Mouse (Mus musculus) liver, embryonic 14.5 days (tissue): ENCODE measurements at regions not wholly inside any gene's neighbourhood (a gene's known extent, or its start where the extent isn't known, plus 50 kb on each side); places are given as distances from the start of the nearest gene placed in this dataset.
"Not testable (repeated sequence)": the region's sequence is repeated elsewhere in the genome, so short reads cannot be mapped to it uniquely, and the experiment has no call there.

Experiments used
- ATAC-seq: fragments of 200-750 bp; cut with Nextera tagmentation; 2 replicates; pipeline ENCODE4 v1.8.0; 2017; ENCODE audit warnings: moderate number of reproducible peaks, mild to moderate bottlenecking, moderate library complexity; ENCODE audit not compliant: insufficient read depth
- DNase-seq, 3 experiments: peaks; one replicate each; pipeline ENCODE4 v3.0.0-alpha.2; 2012 to 2013; ENCODE audit warnings: low read depth in 3 of 3, low spot score in 3 of 3
- H3K27ac ChIP-seq: fragments of 300-500 bp; sonication (generic); 2 replicates; pipeline ENCODE4 v1.5.1; 2014; ENCODE audit warnings: moderate library complexity, mild to moderate bottlenecking, control low read depth, inconsistent platforms
- H3K27me3 ChIP-seq: fragments of 300-500 bp; sonication (generic); 2 replicates; pipeline ENCODE4 v1.6.1; 2014; ENCODE audit warnings: mild to moderate bottlenecking, low read length, moderate library complexity; ENCODE audit not compliant: control insufficient read depth, insufficient read depth
- H3K36me3 ChIP-seq: fragments of 300-500 bp; sonication (generic); replicated peaks from 2 replicates; pipeline ENCODE4 v1.6.1; 2014; ENCODE audit warnings: low read depth; ENCODE audit not compliant: control insufficient read depth, insufficient read depth
- H3K4me1 ChIP-seq, 2 experiments: fragments of 200-500 bp in 1 of 2; fragments of 300-500 bp in 1 of 2; sonication (generic) in 1 of 2; replicated peaks; 2 replicates each; pipeline ENCODE4 v1.6.1; 2012 to 2014; ENCODE audit warnings: antibody characterized with exemption in 1 of 2, inconsistent platforms in 1 of 2, low read length in 1 of 2; ENCODE audit not compliant: control insufficient read depth in 2 of 2, insufficient read depth in 2 of 2
- H3K4me2 ChIP-seq: fragments of 300-500 bp; sonication (generic); 2 replicates; pipeline ENCODE4 v1.6.1; 2014; ENCODE audit warnings: low read depth, mild to moderate bottlenecking, control low read depth, moderate library complexity
- H3K4me3 ChIP-seq, 2 experiments: fragments of 200-500 bp in 1 of 2; fragments of 300-500 bp in 1 of 2; sonication (generic) in 1 of 2; 2 replicates each; pipeline ENCODE4 v1.5.1; 2012 to 2014; ENCODE audit warnings: low read depth in 2 of 2, low read length in 2 of 2, mild to moderate bottlenecking in 2 of 2, control low read depth in 1 of 2, inconsistent platforms in 1 of 2, moderate library complexity in 1 of 2; ENCODE audit not compliant: insufficient read depth in 1 of 2
- H3K9ac ChIP-seq: fragments of 300-500 bp; sonication (generic); replicated peaks from 2 replicates; pipeline ENCODE4 v1.6.1; 2014; ENCODE audit warnings: mild to moderate bottlenecking, control low read depth, moderate library complexity
- H3K9me3 ChIP-seq: fragments of 300-500 bp; sonication (generic); 2 replicates; pipeline ENCODE4 v1.6.1; 2016; ENCODE audit warnings: low read length, mixed read lengths; ENCODE audit not compliant: control insufficient read depth
- CTCF ChIP-seq: IDR thresholded peaks from 2 replicates; pipeline ENCODE4 v1.5.1; 2016; ENCODE audit warnings: antibody characterized with exemption, low read depth, control low read depth
- EP300 ChIP-seq: IDR thresholded peaks from 2 replicates; pipeline ENCODE4 v1.6.1; 2016; ENCODE audit warnings: antibody characterized with exemption, low read depth
- WGBS: fragments of 180-500 bp; shearing (Covaris S2); extraction: QIAGEN DNeasy Blood & Tissue Kit; methylation state at CpG from one replicate; pipeline ENCODE4 v1.1.7; 2014; ENCODE audit not compliant: insufficient replicate concordance; 5-methylcytosine and 5-hydroxymethylcytosine counted together

DNA sequence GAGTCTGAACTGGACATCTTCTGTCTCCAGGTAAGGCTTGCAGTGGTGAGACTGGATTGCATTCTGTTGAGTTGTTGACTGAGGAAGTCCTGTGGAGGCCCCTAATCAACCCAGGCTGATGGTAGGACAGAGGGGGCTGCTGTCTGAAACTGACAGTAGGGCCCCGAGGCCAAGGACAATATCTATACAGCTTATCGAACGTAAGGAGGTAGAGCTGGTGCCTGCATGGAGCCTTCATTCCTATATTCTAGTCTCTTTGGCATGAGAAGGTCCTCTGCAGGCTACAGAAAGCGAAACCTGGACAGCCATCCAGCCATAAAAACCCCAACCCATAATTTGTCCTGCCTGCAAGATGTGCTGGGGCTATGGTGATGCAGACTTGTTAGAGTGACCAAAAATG is 135.6 kb downstream of the Tas2r134 start:
- 66% methylated on average over 4 of the region's 4 CpGs for WGBS
- H3K9ac ChIP-seq: no peak overlapping the region
- no peak for ATAC-seq

DNA sequence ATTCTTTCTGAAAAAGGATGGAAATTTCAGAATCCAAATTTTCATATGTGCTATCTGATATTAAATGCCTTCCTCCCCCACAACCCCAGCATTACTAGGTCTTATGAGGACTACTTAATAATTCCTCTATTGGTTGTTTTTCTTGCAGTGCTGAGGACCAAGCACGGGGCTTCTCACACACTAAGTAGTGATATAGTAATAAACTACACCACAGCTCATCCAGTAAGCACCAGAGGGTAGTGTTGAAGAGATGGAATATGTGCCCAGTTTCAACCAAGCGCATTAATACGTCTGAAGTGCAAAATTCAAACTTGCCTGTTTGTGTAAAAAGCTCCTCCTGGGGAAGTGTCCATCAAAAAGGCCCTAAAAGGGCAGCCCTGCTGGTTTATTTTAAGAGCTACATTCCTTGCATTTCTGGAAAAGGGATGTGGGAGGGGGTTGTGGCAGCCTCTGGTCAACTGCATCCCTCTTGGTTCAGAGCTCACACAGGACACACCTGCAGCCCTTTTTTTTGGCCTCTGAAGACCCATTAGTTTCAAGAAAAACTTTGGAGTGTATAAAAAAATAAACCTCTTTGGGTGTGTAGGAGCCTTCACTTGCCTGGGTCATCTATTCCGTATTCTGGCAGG is 140.3 kb downstream of the Tas2r134 start:
- DNase-seq: no peak

More for the DNA sequence above, 135.6 kb downstream of the Tas2r134 start:
- no peak overlapping the region for H3K27ac ChIP-seq
- TF ChIP-seq CTCF: no peak
- TF ChIP-seq EP300: no peak
- DNase-seq: no peak
- H3K4me1 ChIP-seq: no peaks in the 10 kb centered on the region
- no peak overlapping the region for H3K4me2 ChIP-seq
- H3K27me3 ChIP-seq: no peaks in the 10 kb centered on the region
- H3K9me3 ChIP-seq: no peaks in the 10 kb centered on the region
- H3K36me3 ChIP-seq: no peaks in the 10 kb centered on the region
- H3K4me3 ChIP-seq: no peak overlapping the region

DNA sequence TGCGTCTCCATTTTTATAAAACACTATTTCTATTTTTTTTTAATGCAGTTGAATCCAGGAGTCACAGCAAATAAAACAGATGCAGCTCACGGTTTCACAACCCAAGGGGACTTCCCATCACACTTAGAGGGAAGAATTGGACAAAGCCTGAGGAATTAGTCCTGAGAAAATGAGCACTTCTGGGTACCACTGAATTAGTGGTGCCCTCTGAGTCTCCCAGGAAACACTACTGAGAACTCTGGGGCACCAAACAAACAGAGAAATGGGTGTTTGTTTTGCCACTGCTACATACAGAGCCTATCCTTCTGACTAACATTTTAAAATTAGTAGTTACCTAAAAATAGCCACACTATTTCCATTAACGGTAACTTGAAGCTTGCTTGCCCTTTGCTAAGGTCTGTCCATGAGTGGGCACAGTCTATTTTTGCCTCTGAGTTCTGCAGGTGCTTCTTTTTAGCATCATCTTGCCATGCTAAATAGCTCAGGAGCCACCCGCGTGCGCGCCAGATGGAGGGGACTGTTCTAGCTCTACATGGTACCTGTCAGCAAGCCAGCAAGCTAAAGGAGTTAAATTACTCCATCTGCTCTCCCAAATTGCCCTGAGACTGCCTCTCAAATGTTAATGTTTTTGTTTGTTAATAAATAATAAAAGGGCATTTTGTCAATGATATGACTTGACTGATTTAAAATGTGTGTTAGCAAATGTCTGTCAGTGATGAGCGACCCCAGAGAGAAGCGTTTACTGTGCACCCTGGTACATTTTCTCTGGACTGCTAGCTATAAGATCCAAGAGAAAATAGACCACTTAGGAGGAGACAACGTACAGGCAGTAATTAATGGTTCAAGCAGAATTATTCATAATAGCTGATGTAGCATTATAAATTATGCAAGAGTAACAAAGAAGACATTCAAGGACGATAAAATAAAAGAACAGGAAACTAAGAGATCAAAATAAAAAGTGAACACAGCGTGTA is 141.3 kb downstream of the Tas2r134 start:
- Histone ChIP-seq H3K4me3 (no peak overlapping the region), H3K9me3 (no peaks in the 10 kb centered on the region), H3K4me1 (no peaks in the 10 kb centered on the region), H3K27ac (no peak overlapping the region), H3K4me2 (no peak overlapping the region), H3K9ac (no peak overlapping the region), H3K27me3 (no peaks in the 10 kb centered on the region), H3K36me3 (no peaks in the 10 kb centered on the region)
- DNase-seq: no peak
- no peak for ATAC-seq
- TF ChIP-seq CTCF (no peak), EP300 (no peak)
- WGBS: 68% methylated on average over 12 of the region's 12 CpGs

More for the DNA sequence above, 140.3 kb downstream of the Tas2r134 start:
- ATAC-seq: no peak
- H3K4me3 ChIP-seq: no peak overlapping the region
- no peak overlapping the region for H3K9ac ChIP-seq
- H3K9me3 ChIP-seq: no peaks in the 10 kb centered on the region
- H3K36me3 ChIP-seq: no peaks in the 10 kb centered on the region
- WGBS: 55% methylated on average over 4 of the region's 4 CpGs
- H3K4me1 ChIP-seq: no peaks in the 10 kb centered on the region
- TF ChIP-seq EP300 (no peak), CTCF (no peak)
- no peak overlapping the region for H3K27ac ChIP-seq
- no peaks in the 10 kb centered on the region for H3K27me3 ChIP-seq
- no peak overlapping the region for H3K4me2 ChIP-seq

- 70% methylated on average over 1 of the region's 1 CpGs for WGBS
- no peak for ATAC-seq
Observed at GRCm38 (mm10) chr2:51785169-51785568, 149.8 kb downstream of the Rbm43 start.

GRCm38 (mm10) chr2:51788896-51789295 is 146.1 kb downstream of the Rbm43 start:
- TF ChIP-seq CTCF: no peak
- TF ChIP-seq EP300: no peak
- no peak overlapping the region for H3K27ac ChIP-seq
- H3K4me2 ChIP-seq: no peak overlapping the region
- no peaks in the 10 kb centered on the region for H3K27me3 ChIP-seq
- 76% methylated on average over 3 of the region's 3 CpGs for WGBS
- no peak overlapping the region for H3K9ac ChIP-seq
- DNase-seq: no peak
- H3K36me3 ChIP-seq: no peaks in the 10 kb centered on the region
- no peak overlapping the region for H3K4me3 ChIP-seq
- no peaks in the 10 kb centered on the region for H3K4me1 ChIP-seq
- no peaks in the 10 kb centered on the region for H3K9me3 ChIP-seq
- no peak for ATAC-seq

More at GRCm38 (mm10) chr2:51785169-51785568, 149.8 kb downstream of the Rbm43 start:
- Histone ChIP-seq H3K36me3 (no peaks in the 10 kb centered on the region), H3K4me1 (no peaks in the 10 kb centered on the region), H3K9me3 (no peaks in the 10 kb centered on the region), H3K4me2 (no peak overlapping the region), H3K9ac (no peak overlapping the region), H3K27ac (no peak overlapping the region), H3K4me3 (no peak overlapping the region), H3K27me3 (no peaks in the 10 kb centered on the region)
- no peak for DNase-seq
- no peak for TF ChIP-seq CTCF
- no peak for TF ChIP-seq EP300

DNA sequence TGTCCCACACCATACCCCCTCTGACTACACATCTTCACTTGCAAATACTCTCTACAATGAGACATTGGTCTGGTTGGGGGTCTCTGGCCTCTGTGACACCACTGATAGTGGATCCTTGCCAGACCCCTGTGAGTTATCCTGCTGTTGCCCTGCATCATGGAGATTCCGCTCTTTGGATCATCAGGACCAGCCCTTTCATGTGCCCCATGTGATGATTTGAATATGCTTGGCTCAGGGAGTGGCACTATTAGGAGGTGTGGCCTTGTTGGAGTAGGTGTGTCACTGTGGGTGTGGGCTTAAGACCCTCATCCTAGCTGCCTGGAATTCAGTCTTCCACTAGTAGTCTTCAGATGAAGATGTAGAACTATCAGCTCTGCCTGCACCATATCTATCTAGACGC is 141.7 kb downstream of the Rbm43 start:
- 56% methylated on average over 2 of the region's 2 CpGs for WGBS
- not testable (repeated sequence) for H3K9ac ChIP-seq, H3K36me3 ChIP-seq, ATAC-seq, DNase-seq, H3K27me3 ChIP-seq, H3K4me2 ChIP-seq, H3K4me1 ChIP-seq, H3K27ac ChIP-seq, H3K4me3 ChIP-seq, H3K9me3 ChIP-seq
